Mouse (Mus musculus) right cerebral cortex, adult 18-20 months (tissue): Measurements from ENCODE around the gene Umad1.
A peak's percentile ranks its signal among the peaks of the same experiment; 100 is the strongest.

Experiments used
- DNase-seq: peaks from one replicate; pipeline ENCODE4 v3.0.0; 2022; ENCODE audit warnings: mixed read lengths

The Umad1 gene

GRCm38 (mm10) chr6:8259004-8259666 lies at the start of gene Umad1, which contains the start of the genes Rpa3 and Gm45062:
Gene Umad1, plus strand, starts transcription at chr6:8259288.
Gene Rpa3, minus strand, starts transcription at chr6:8259173.
Gene Gm45062, plus strand, starts transcription at chr6:8259450.
- DNase-seq = peak; percentile 99

GRCm38 (mm10) chr6:8209866-8210186 lies 49.3 kb upstream of the Umad1 start:
- DNase-seq = no peak

- DNase-seq = no peak
Observed at GRCm38 (mm10) chr6:8210661-8211060, 48.4 kb upstream of the Umad1 start.

- no peak for DNase-seq
Observed at GRCm38 (mm10) chr6:8227035-8227434, 32.1 kb upstream of the Umad1 start.

GRCm38 (mm10) chr6:8228596-8228995 lies 30.5 kb upstream of the Umad1 start:
- no peak for DNase-seq

- DNase-seq = no peak
Observed at GRCm38 (mm10) chr6:8258316-8258715, 772 bp upstream of the Umad1 start.

- no peak for DNase-seq
Observed at GRCm38 (mm10) chr6:8259667-8260044, 568 bp downstream of the Umad1 start.

- no peak for DNase-seq
Observed at GRCm38 (mm10) chr6:8271047-8271446, 12.0 kb downstream of the Umad1 start.

GRCm38 (mm10) chr6:8274387-8275054 lies 15.4 kb downstream of the Umad1 start:
- DNase-seq = no peak

- DNase-seq = peak; percentile 82
Observed at GRCm38 (mm10) chr6:8275098-8275497, 16.0 kb downstream of the Umad1 start.

- DNase-seq = no peak
Observed at GRCm38 (mm10) chr6:8276431-8276830, 17.3 kb downstream of the Umad1 start.

- no peak for DNase-seq
Observed at GRCm38 (mm10) chr6:8278426-8279002, 19.4 kb downstream of the Umad1 start.

- no peak for DNase-seq
Observed at GRCm38 (mm10) chr6:8283255-8283654, 24.2 kb downstream of the Umad1 start.

GRCm38 (mm10) chr6:8285401-8285960 lies 26.4 kb downstream of the Umad1 start:
- DNase-seq = no peak

GRCm38 (mm10) chr6:8286146-8286545 lies 27.1 kb downstream of the Umad1 start:
- DNase-seq = no peak

- peak; percentile 27 for DNase-seq
Observed at GRCm38 (mm10) chr6:8288755-8289580, 29.9 kb downstream of the Umad1 start.

GRCm38 (mm10) chr6:8294048-8294784 lies 35.1 kb downstream of the Umad1 start:
- no peak for DNase-seq

GRCm38 (mm10) chr6:8299066-8299863 lies 40.2 kb downstream of the Umad1 start:
- DNase-seq = no peak

- DNase-seq = no peak
Observed at GRCm38 (mm10) chr6:8307878-8308775, 49.0 kb downstream of the Umad1 start.

GRCm38 (mm10) chr6:8312554-8312953 lies 53.5 kb downstream of the Umad1 start:
- DNase-seq = no peak
